ENCODE assay signal across 10 mouse cellular contexts in the genomic region with DNA sequence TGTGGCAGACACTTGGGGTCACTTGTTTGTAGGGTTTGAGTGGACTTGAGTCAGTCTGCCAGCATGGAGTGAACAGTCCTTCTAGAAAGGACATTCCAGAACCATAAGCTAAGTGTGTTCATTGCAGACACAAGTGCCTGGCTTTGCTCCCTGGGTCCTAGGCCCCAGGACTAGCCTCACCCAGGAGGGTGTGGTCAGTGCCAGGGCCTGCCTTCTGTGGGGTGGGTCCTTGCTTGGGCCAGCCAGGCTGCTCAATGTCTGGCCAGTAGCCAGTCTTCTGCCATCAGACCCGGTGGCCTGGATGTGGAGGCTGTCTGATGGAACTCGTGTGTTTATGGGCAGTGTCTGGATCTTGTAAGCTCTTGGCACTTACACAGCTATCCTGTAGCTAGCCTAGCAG. TPM values are rescaled to one million over a fixed set of nuclear protein-coding genes. Genes with fewer than 3 reads are reported as not detected.
DNase-seq lines count a peak whose midpoint lies in the region; ATAC-seq lines count a peak whose summit lies in the region.
"Had no signal": no experiment of that assay in that cellular context is flagged by ENCODE, and none has a peak within 500 bp of the region (broad histone marks: within the 10 kb centered on the region; RNA-seq: fewer than 3 reads in every experiment).

No protein-coding gene starts in this region.

- H3K36me3 ChIP-seq in kidney, embryonic 14.5 days (ENCODE audit: control insufficient read depth, insufficient read depth, low read length): peaks cover 100% of the 10 kb centered on the region
- H3K36me3 ChIP-seq in embryonic facial prominence, embryonic 15.5 days: peaks cover 100% of the 10 kb centered on the region
- H3K36me3 ChIP-seq in forebrain, embryonic 16.5 days (ENCODE audit: control insufficient read depth, insufficient read depth): peaks cover 68% of the 10 kb centered on the region

- no peak overlapping the region for H3K4me3 ChIP-seq in kidney, embryonic 14.5 days (ENCODE audit: low read length)
- H3K4me3 ChIP-seq in embryonic facial prominence, embryonic 15.5 days (replicated peaks): no peak overlapping the region
- H3K4me3 ChIP-seq in forebrain, embryonic 16.5 days (replicated peaks; ENCODE audit: low read length): no peak overlapping the region
- H3K4me3 ChIP-seq: myocyte had no signal

- no peak overlapping the region for H3K9ac ChIP-seq in kidney, embryonic 14.5 days (ENCODE audit: low read depth, low read length)
- no peak overlapping the region for H3K9ac ChIP-seq in embryonic facial prominence, embryonic 15.5 days
- no peak overlapping the region for H3K9ac ChIP-seq in forebrain, embryonic 16.5 days (replicated peaks; ENCODE audit: low read depth, low read length)

- WGBS in kidney, embryonic 14.5 days: 90% methylated on average over 2 of the region's 2 CpGs
- WGBS in embryonic facial prominence, embryonic 15.5 days: 76% methylated on average over 2 of the region's 2 CpGs
- WGBS in forebrain, embryonic 16.5 days: 49% methylated on average over 2 of the region's 2 CpGs

- DNase-seq in kidney, adult 18-20 months: peak; percentile 29
- DNase-seq in heart, postnatal 25 days (ENCODE audit: low spot score): peak; percentile 86
- peak; percentile 98 for DNase-seq in lung, postnatal 10 days
- no peak for DNase-seq in spleen, postnatal 36 days (ENCODE audit: low spot score in 2 of 2)

- intact Hi-C loops in heart, postnatal 25 days (cut with DNase I): no loop called here

- H3K9me3 ChIP-seq in kidney, embryonic 14.5 days (ENCODE audit: control insufficient read depth, low read length): no peaks in the 10 kb centered on the region
- H3K9me3 ChIP-seq in embryonic facial prominence, embryonic 15.5 days (replicated peaks): no peaks in the 10 kb centered on the region
- no peaks in the 10 kb centered on the region for H3K9me3 ChIP-seq in forebrain, embryonic 16.5 days (ENCODE audit: control insufficient read depth, low read length)

- H3K27me3 ChIP-seq in kidney, embryonic 14.5 days (ENCODE audit: control insufficient read depth, insufficient read depth, low read length): no peaks in the 10 kb centered on the region
- no peaks in the 10 kb centered on the region for H3K27me3 ChIP-seq in embryonic facial prominence, embryonic 15.5 days
- no peaks in the 10 kb centered on the region for H3K27me3 ChIP-seq in forebrain, embryonic 16.5 days (replicated peaks; ENCODE audit: control insufficient read depth, insufficient read depth, low read length)

- no peak overlapping the region for H3K27ac ChIP-seq in kidney, embryonic 14.5 days (ENCODE audit: low read depth, low read length)
- no peak overlapping the region for H3K27ac ChIP-seq in embryonic facial prominence, embryonic 15.5 days (replicated peaks)
- H3K27ac ChIP-seq in forebrain, embryonic 16.5 days (ENCODE audit: low read length): no peak overlapping the region

- no peaks in the 10 kb centered on the region for H3K4me1 ChIP-seq in kidney, embryonic 14.5 days (ENCODE audit: control insufficient read depth, insufficient read depth, low read length)
- H3K4me1 ChIP-seq in embryonic facial prominence, embryonic 15.5 days: no peaks in the 10 kb centered on the region
- no peaks in the 10 kb centered on the region for H3K4me1 ChIP-seq in forebrain, embryonic 16.5 days (replicated peaks; ENCODE audit: control insufficient read depth, insufficient read depth, low read length)

- no peak for ATAC-seq in kidney, embryonic 14.5 days (ENCODE audit: low FRiP score, low TSS enrichment)
- ATAC-seq in embryonic facial prominence, embryonic 15.5 days (ENCODE audit: insufficient number of reproducible peaks, low FRiP score, low TSS enrichment, low read depth): peak; percentile 49; the same call in 1 of the 2 replicates
- ATAC-seq in forebrain, embryonic 16.5 days: no peak
- ATAC-seq in megakaryocyte progenitor cell, adult 5-6 weeks (replicated peaks; ENCODE audit: poor library complexity): no peak

- H3K4me2 ChIP-seq in kidney, embryonic 14.5 days (replicated peaks; ENCODE audit: low read depth, low read length): no peak overlapping the region
- H3K4me2 ChIP-seq in embryonic facial prominence, embryonic 15.5 days (replicated peaks): no peak overlapping the region
- H3K4me2 ChIP-seq in forebrain, embryonic 16.5 days (ENCODE audit: low read length): no peak overlapping the region

RNA-seq across cellular contexts. Expression of a gene that starts 7.5 kb away (rescaled TPM):
- polyA plus RNA-seq in kidney, embryonic 14.5 days (2014; fragmentation: Nextera tagmentation; extraction: Ambion mirVana): 162 and 174 TPM in 2 replicates
- polyA plus RNA-seq in embryonic facial prominence, embryonic 15.5 days (2015; fragmentation: Nextera tagmentation; extraction: Ambion mirVana): 150 and 162 TPM in 2 replicates
- 1,000 to 10,000 TPM; 1,410 to 1,505 TPM for total RNA-seq in heart, postnatal 25 days (2021)
- polyA plus RNA-seq in forebrain, embryonic 16.5 days (2015; fragmentation: Nextera tagmentation; extraction: Ambion mirVana): 426 and 444 TPM in 2 replicates
- 0.77 and 1.1 TPM in 2 replicates for total RNA-seq in megakaryocyte progenitor cell, adult 5-6 weeks (2015)
- total RNA-seq in megakaryocyte progenitor cell, adult 5-6 weeks (2017): 0.57 and 1.2 TPM in 2 replicates

RNA-seq across cellular contexts. Expression of a gene that starts 13.5 kb away (rescaled TPM):
- polyA plus RNA-seq in kidney, embryonic 14.5 days (2014; fragmentation: Nextera tagmentation; extraction: Ambion mirVana): 194 and 281 TPM in 2 replicates
- 436 and 462 TPM in 2 replicates for polyA plus RNA-seq in embryonic facial prominence, embryonic 15.5 days (2015; fragmentation: Nextera tagmentation; extraction: Ambion mirVana)
- total RNA-seq in heart, postnatal 25 days (2021): 100 to 1,000 TPM; 178 to 211 TPM
- 30.6 and 35.2 TPM in 2 replicates for polyA plus RNA-seq in forebrain, embryonic 16.5 days (2015; fragmentation: Nextera tagmentation; extraction: Ambion mirVana)
- total RNA-seq in megakaryocyte progenitor cell, adult 5-6 weeks (2015): 139 and 158 TPM in 2 replicates
- 126 and 150 TPM in 2 replicates for total RNA-seq in megakaryocyte progenitor cell, adult 5-6 weeks (2017)

RNA-seq across cellular contexts. Expression of a gene that starts 23.7 kb away (rescaled TPM):
- 33.0 and 37.4 TPM in 2 replicates for polyA plus RNA-seq in kidney, embryonic 14.5 days (2014; fragmentation: Nextera tagmentation; extraction: Ambion mirVana)
- 29.6 and 36.8 TPM in 2 replicates for polyA plus RNA-seq in embryonic facial prominence, embryonic 15.5 days (2015; fragmentation: Nextera tagmentation; extraction: Ambion mirVana)
- total RNA-seq in heart, postnatal 25 days (2021): under 1 TPM; 0.61 to 0.83 TPM
- 20.2 and 21.5 TPM in 2 replicates for polyA plus RNA-seq in forebrain, embryonic 16.5 days (2015; fragmentation: Nextera tagmentation; extraction: Ambion mirVana)
- total RNA-seq in megakaryocyte progenitor cell, adult 5-6 weeks (2015): 5.2 and 5.3 TPM in 2 replicates
- total RNA-seq in megakaryocyte progenitor cell, adult 5-6 weeks (2017): 14.6 and 17.8 TPM in 2 replicates

RNA-seq across cellular contexts. Expression of a gene that starts 34.5 kb away (rescaled TPM):
- 23.0 and 26.2 TPM in 2 replicates for polyA plus RNA-seq in kidney, embryonic 14.5 days (2014; fragmentation: Nextera tagmentation; extraction: Ambion mirVana)
- 14.7 and 15.6 TPM in 2 replicates for polyA plus RNA-seq in embryonic facial prominence, embryonic 15.5 days (2015; fragmentation: Nextera tagmentation; extraction: Ambion mirVana)
- 10 to 100 TPM; 48.4 to 49.3 TPM for total RNA-seq in heart, postnatal 25 days (2021)
- polyA plus RNA-seq in forebrain, embryonic 16.5 days (2015; fragmentation: Nextera tagmentation; extraction: Ambion mirVana): 15.6 and 17.2 TPM in 2 replicates
- 61.2 and 66.3 TPM in 2 replicates for total RNA-seq in megakaryocyte progenitor cell, adult 5-6 weeks (2015)
- total RNA-seq in megakaryocyte progenitor cell, adult 5-6 weeks (2017): 32.4 TPM in 2 replicates

RNA-seq across cellular contexts. Expression of a gene that starts 53.2 kb away (rescaled TPM):
- 4.2 and 13.9 TPM in 2 replicates for polyA plus RNA-seq in kidney, embryonic 14.5 days (2014; fragmentation: Nextera tagmentation; extraction: Ambion mirVana)
- 17.0 and 17.5 TPM in 2 replicates for polyA plus RNA-seq in embryonic facial prominence, embryonic 15.5 days (2015; fragmentation: Nextera tagmentation; extraction: Ambion mirVana)
- total RNA-seq in heart, postnatal 25 days (2021): under 1 TPM in 1 of 2 experiments, not detected in 1; 0.17 TPM
- 38.8 and 46.9 TPM in 2 replicates for polyA plus RNA-seq in forebrain, embryonic 16.5 days (2015; fragmentation: Nextera tagmentation; extraction: Ambion mirVana)
- total RNA-seq in megakaryocyte progenitor cell, adult 5-6 weeks (2015): 0.17 TPM in 1 of 2 replicates, not detected in the other
- total RNA-seq in megakaryocyte progenitor cell, adult 5-6 weeks (2017): 0.12 TPM in 1 of 2 replicates, not detected in the other
- total RNA-seq: common myeloid progenitor, adult 5-6 weeks had no signal

Comparison
In these comparisons a context has a peak if more than half of its experiments do, and no peak if none do; other contexts are left out.
1. DNase-seq: peak in kidney, adult 18-20 months (single experiment), heart, postnatal 25 days (single experiment) and lung, postnatal 10 days (single experiment); none in spleen, postnatal 36 days (0 of 2).